Mouse (Mus musculus) neutrophil, adult 59 days (primary cell): Measurements from ENCODE around the gene Spata32. TPM values are rescaled to one million over a fixed set of nuclear protein-coding genes. Genes with fewer than 3 reads are reported as not detected.

Experiments
- total RNA-seq, 2 experiments: library from RNA; stranded (reverse); gene quantifications; 1 replicate in 1 of 2; 2 replicates in 1 of 2; pipeline ENCODE4 v1.2.4; 2023

The Spata32 gene
- not detected for total RNA-seq

DNA sequence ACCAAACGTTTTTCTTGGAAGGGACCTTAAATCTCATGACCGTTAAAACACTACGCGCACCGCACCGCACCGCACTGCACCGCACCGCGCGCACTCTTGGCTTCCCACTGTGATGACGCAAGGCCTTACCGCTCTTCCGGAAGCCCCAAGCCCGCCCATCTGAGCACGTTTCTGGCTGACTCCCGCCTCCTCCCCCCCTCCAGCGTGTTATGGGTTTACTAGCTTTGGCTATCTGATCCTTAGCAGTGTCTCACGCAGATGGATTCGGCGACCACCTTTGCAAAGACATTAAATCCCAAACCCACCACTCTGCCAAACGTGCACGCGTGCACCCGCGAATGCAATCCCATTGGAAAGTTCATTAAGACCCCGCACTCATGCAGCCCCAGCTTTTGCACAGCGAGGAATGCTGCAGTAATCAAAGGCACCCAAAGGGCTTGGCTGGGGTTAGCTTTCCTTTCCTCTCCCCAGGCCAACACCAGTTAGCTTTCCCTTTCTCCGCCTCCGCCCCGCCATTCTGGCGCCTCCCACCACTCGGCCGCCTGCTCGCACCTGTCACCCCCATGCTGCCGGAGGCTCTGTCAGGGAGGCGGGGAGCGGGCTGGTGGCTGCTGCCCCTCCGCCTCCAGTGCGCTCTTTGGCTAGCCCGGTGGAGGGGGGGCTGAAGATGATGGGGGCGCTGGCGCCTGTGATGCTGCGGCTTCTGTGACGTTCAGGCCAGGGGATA lies at the start of gene Spata32:
Gene Spata32 (minus strand): TSS at position 643 of the 727 bp plus-strand sequence.

DNA sequence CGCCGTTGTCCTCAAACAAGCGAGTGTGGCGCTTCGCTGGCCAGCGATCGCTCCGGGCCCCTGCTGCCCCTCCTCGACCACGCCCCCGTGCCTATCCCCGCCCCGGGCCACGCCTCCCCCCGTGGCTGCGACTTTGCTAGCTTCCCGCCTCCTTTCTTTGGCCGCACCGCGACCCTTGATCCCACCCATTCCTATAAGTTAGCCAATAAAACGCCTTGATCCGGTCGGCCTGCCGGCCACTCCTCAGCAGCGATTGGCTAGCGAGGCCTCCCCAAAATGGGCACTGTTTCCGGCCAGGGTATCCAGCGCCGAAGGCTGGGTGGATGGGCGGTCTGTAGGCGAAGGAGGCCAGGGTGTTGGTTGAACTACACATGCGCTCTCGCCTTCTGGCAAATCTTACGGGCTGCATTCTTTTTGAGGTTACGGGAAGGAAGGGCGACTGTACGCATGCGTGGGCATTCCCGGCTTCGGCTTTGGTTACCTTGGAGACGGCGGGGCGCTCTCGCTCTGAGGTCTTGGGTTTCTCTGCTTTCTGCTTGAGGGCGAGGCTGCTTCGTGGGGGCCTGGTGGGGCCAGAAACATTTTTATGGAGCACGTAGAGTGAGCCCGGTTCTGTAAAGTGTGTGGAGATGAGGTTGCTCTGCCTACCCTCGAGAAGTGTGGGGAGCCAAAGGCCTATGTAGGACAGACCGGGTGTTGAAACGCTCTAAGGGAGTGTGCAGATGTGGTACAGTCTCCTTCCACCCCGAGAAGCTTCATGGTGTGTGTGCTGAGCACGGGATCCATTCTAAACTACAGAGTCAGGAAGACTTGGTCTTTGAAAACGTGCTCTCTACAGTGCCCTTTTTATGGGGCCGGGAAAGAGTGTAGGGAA lies 49.4 kb upstream of the Spata32 start, which contains the start of gene Map3k14:
Gene Map3k14 (minus strand): TSS at position 127 of the 874 bp plus-strand sequence.

DNA sequence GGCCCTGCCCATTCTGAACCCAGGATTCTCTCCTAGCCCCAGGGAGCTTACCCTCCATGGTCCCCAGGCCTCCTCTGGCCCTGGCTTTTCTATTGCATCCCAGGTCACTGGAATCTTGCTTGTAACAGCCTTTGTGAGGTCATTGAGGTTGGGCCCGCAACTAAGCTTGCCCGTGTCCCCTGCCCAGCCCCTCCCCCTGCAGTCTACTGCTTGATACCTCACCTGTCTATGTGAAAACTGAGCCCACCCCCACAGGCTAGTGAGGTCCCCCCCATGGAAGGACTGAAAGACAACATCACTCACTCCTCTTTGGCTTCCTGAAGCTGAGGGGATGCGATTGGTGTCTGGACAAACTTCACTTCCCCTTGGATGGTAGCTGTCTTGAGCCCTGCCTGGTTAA lies 9.8 kb downstream of the Spata32 start, which contains the start of gene 1700023F06Rik:
Gene 1700023F06Rik (minus strand): TSS at position 101 of the 400 bp plus-strand sequence.

DNA sequence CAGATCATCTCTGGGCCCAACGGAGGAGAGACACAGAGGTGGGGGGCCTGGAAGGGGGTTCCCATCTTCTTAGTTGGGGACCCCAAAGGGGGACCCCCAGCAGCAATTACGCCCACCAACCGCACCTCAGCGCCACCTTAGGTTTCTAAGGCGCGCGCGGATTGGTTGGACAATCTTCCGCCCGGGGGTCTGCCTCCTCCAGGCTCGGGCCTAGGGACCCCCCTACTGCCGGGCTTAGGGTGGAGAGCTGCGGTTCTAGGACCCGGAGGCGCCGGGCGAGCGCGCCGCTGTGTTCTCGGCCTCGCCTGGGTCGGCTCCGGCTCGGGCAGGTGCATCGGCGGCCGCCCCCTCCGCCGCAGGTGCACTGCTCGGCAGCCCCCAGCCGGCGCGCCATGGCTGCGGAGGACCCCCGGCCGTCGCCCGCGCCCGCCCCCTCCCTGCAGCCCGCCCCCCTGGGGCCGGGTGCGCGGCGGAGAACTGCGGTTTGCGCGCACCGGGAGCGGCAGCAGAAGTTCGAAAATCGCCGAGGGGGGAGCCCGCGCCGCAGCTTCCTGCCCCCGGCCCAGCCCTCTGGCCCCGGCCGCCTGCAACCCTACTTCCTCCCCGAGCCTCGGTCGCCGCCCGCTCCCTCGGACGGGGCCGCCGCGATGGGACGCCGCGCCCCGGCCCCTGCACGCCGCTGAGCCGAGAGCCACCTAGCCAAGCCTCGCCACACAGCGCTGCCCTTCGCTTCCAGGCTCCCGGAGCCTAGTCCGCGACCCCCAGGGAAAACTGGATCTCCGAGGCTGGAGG lies 47.5 kb downstream of the Spata32 start, which contains the start of gene Fmnl1:
Gene Fmnl1 (plus strand): TSS at position 614 of the 792 bp plus-strand sequence.

Other genes starting within 250 kb of the Spata32 start
- gene Nmt1, start 190.2 kb downstream of the Spata32 start, total RNA-seq = 10 to 100 TPM; 55.5 to 73.7 TPM
- 10 to 100 TPM; 21.8 to 25.4 TPM for gene Dcakd, start 190.1 kb downstream of the Spata32 start, total RNA-seq
- gene Plcd3, start 116.8 kb downstream of the Spata32 start, total RNA-seq = 1 to 10 TPM in 1 of 2 experiments, under 1 TPM in 1; 0.29 to 1.0 TPM
- gene Acbd4, start 116.8 kb downstream of the Spata32 start, total RNA-seq = 10 to 100 TPM; 17.5 to 24.9 TPM
- gene Hexim1, start 102.2 kb downstream of the Spata32 start, total RNA-seq = 10 to 100 TPM; 37.7 to 39.4 TPM
- 1 to 10 TPM; 1.0 to 2.0 TPM for gene Hexim2, start 86.0 kb downstream of the Spata32 start, total RNA-seq
- gene Fmnl1, start 47.3 kb downstream of the Spata32 start, total RNA-seq = 100 to 1,000 TPM; 653 to 657 TPM
- gene 1700023F06Rik, start 9.9 kb downstream of the Spata32 start, total RNA-seq = not detected
- 10 to 100 TPM; 31.1 to 33.7 TPM for gene Map3k14, start 49.0 kb upstream of the Spata32 start, total RNA-seq
- gene Arhgap27, start 145.3 kb upstream of the Spata32 start, total RNA-seq = 10 to 100 TPM; 57.4 to 62.2 TPM
- gene Plekhm1, start 194.3 kb upstream of the Spata32 start, total RNA-seq = 10 to 100 TPM; 47.6 to 51.5 TPM